Mouse (Mus musculus) liver, embryonic 14.5 days (tissue): ENCODE results near the gene Olfr738. TPM values are rescaled to one million over a fixed set of nuclear protein-coding genes. Genes with fewer than 3 reads are reported as not detected.

Source experiments
- ATAC-seq: fragments of 200-750 bp; cut with Nextera tagmentation; 2 replicates; pipeline ENCODE4 v1.8.0; 2017; ENCODE audit warnings: moderate number of reproducible peaks, mild to moderate bottlenecking, moderate library complexity; ENCODE audit not compliant: insufficient read depth
- DNase-seq, 3 experiments: peaks; one replicate each; pipeline ENCODE4 v3.0.0-alpha.2; 2012 to 2013; ENCODE audit warnings: low read depth in 3 of 3, low spot score in 3 of 3
- H3K27ac ChIP-seq: fragments of 300-500 bp; sonication (generic); 2 replicates; pipeline ENCODE4 v1.5.1; 2014; ENCODE audit warnings: moderate library complexity, mild to moderate bottlenecking, control low read depth, inconsistent platforms
- H3K27me3 ChIP-seq: fragments of 300-500 bp; sonication (generic); 2 replicates; pipeline ENCODE4 v1.6.1; 2014; ENCODE audit warnings: mild to moderate bottlenecking, low read length, moderate library complexity; ENCODE audit not compliant: control insufficient read depth, insufficient read depth
- H3K36me3 ChIP-seq: fragments of 300-500 bp; sonication (generic); replicated peaks from 2 replicates; pipeline ENCODE4 v1.6.1; 2014; ENCODE audit warnings: low read depth; ENCODE audit not compliant: control insufficient read depth, insufficient read depth
- H3K4me1 ChIP-seq, 2 experiments: fragments of 200-500 bp in 1 of 2; fragments of 300-500 bp in 1 of 2; sonication (generic) in 1 of 2; replicated peaks; 2 replicates each; pipeline ENCODE4 v1.6.1; 2012 to 2014; ENCODE audit warnings: antibody characterized with exemption in 1 of 2, inconsistent platforms in 1 of 2, low read length in 1 of 2; ENCODE audit not compliant: control insufficient read depth in 2 of 2, insufficient read depth in 2 of 2
- H3K4me2 ChIP-seq: fragments of 300-500 bp; sonication (generic); 2 replicates; pipeline ENCODE4 v1.6.1; 2014; ENCODE audit warnings: low read depth, mild to moderate bottlenecking, control low read depth, moderate library complexity
- H3K4me3 ChIP-seq, 2 experiments: fragments of 200-500 bp in 1 of 2; fragments of 300-500 bp in 1 of 2; sonication (generic) in 1 of 2; 2 replicates each; pipeline ENCODE4 v1.5.1; 2012 to 2014; ENCODE audit warnings: low read depth in 2 of 2, low read length in 2 of 2, mild to moderate bottlenecking in 2 of 2, control low read depth in 1 of 2, inconsistent platforms in 1 of 2, moderate library complexity in 1 of 2; ENCODE audit not compliant: insufficient read depth in 1 of 2
- H3K9ac ChIP-seq: fragments of 300-500 bp; sonication (generic); replicated peaks from 2 replicates; pipeline ENCODE4 v1.6.1; 2014; ENCODE audit warnings: mild to moderate bottlenecking, control low read depth, moderate library complexity
- H3K9me3 ChIP-seq: fragments of 300-500 bp; sonication (generic); 2 replicates; pipeline ENCODE4 v1.6.1; 2016; ENCODE audit warnings: low read length, mixed read lengths; ENCODE audit not compliant: control insufficient read depth
- CTCF ChIP-seq: IDR thresholded peaks from 2 replicates; pipeline ENCODE4 v1.5.1; 2016; ENCODE audit warnings: antibody characterized with exemption, low read depth, control low read depth
- EP300 ChIP-seq: IDR thresholded peaks from 2 replicates; pipeline ENCODE4 v1.6.1; 2016; ENCODE audit warnings: antibody characterized with exemption, low read depth
- WGBS: fragments of 180-500 bp; shearing (Covaris S2); extraction: QIAGEN DNeasy Blood & Tissue Kit; methylation state at CpG from one replicate; pipeline ENCODE4 v1.1.7; 2014; ENCODE audit not compliant: insufficient replicate concordance; 5-methylcytosine and 5-hydroxymethylcytosine counted together
- polyA plus RNA-seq, 2 experiments: library from polyadenylated mRNA; depleted of rRNA in 1 of 2; stranded (reverse) in 1 of 2; unstranded in 1 of 2; fragments of >200 nt; fragmentation: Nextera tagmentation in 1 of 2; extraction: Ambion mirVana in 1 of 2; gene quantifications; 2 replicates each; pipeline versions ENCODE4 v1.2.1 to v1.2.3; 2012 to 2014

Olfr738 gene
- polyA plus RNA-seq (2012; rRNA removed) (not detected in 2 replicates), polyA plus RNA-seq (2014; fragmentation: Nextera tagmentation; extraction: Ambion mirVana) (not detected in 2 replicates)

- Histone ChIP-seq H3K4me2 (no peak within 1 kb of the TSS), H3K9me3 (no peaks in the 10 kb centered on the region), H3K4me1 (no peaks in the 10 kb centered on the region), H3K9ac (no peak within 1 kb of the TSS), H3K27ac (no peak within 1 kb of the TSS), H3K27me3 (no peaks in the 10 kb centered on the region), H3K36me3 (no peaks in the 10 kb centered on the region), H3K4me3 (no peak within 1 kb of the TSS)
- ATAC-seq (no peak), DNase-seq (no peak)
- 78% methylated on average over 1 of the region's 1 CpGs for WGBS
- TF ChIP-seq EP300 (no peak), CTCF (no peak)
Measured at GRCm38 (mm10) chr14:50407268-50407667, at the start of gene Olfr738. Gene Olfr738 (plus strand): TSS chr14:50407568.

- H3K36me3 ChIP-seq: no peaks in the 10 kb centered on the region
- H3K4me1 ChIP-seq: no peaks in the 10 kb centered on the region
- 35% methylated on average over 2 of the region's 2 CpGs for WGBS
- no peak within 1 kb of the TSS for H3K4me3 ChIP-seq
- no peak within 1 kb of the TSS for H3K27ac ChIP-seq
- ATAC-seq: no peak
- no peaks in the 10 kb centered on the region for H3K27me3 ChIP-seq
- no peak within 1 kb of the TSS for H3K9ac ChIP-seq
- TF ChIP-seq CTCF (no peak), EP300 (no peak)
- DNase-seq: no peak
- no peak within 1 kb of the TSS for H3K4me2 ChIP-seq
- no peaks in the 10 kb centered on the region for H3K9me3 ChIP-seq
Measured at GRCm38 (mm10) chr14:50357593-50357992, 49.8 kb upstream of the Olfr738 start, which contains the start of gene Tlr11. Gene Tlr11 (plus strand): TSS chr14:50357914.

DNA sequence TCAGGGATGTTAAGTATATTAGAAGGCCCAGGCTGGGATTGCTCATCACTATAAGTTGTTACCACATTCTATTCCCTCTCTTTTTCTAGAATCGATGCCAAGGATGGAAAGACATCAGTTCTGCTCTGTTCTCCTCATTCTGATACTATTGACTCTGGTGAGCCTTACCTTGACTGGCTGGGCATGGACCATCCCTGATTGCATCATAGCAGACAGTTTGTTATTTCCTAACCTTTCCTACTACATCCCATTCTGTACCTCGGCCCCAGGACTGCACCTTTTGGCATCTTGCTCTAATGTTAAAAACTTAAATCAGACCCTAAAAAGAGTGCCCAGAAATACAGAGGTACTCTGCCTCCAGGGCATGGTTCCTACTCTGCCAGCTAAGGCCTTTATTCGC lies 46.9 kb upstream of the Olfr738 start:
- Histone ChIP-seq H3K4me2 (no peak overlapping the region), H3K9me3 (no peaks in the 10 kb centered on the region), H3K4me1 (no peaks in the 10 kb centered on the region), H3K27ac (no peak overlapping the region), H3K4me3 (no peak overlapping the region), H3K36me3 (no peaks in the 10 kb centered on the region), H3K27me3 (no peaks in the 10 kb centered on the region), H3K9ac (no peak overlapping the region)
- DNase-seq (no peak), ATAC-seq (no peak)
- TF ChIP-seq CTCF: no peak
- TF ChIP-seq EP300: no peak
- 46% methylated on average over 3 of the region's 3 CpGs for WGBS

DNA sequence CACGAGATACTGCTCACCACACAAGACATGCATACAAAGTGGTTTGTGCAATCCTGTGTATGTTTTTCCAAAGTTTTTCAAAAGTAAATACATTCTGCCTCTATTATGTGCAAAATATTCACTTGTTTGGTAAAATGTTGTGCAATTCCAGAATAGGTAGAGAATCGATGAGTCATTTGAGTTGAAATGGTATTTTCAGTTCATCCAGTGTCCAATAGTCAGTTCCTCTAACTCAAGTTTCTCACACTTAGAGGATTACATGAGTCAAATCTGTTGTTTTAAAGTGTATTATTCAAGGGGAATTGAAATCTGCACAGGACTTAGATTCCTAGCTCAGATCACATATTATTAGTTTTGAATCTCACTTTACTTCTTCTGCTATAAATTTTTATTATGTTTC lies 43.8 kb upstream of the Olfr738 start:
- TF ChIP-seq EP300: no peak
- TF ChIP-seq CTCF: no peak
- no peaks in the 10 kb centered on the region for H3K27me3 ChIP-seq
- H3K4me2 ChIP-seq: no peak overlapping the region
- H3K36me3 ChIP-seq: no peaks in the 10 kb centered on the region
- H3K4me3 ChIP-seq: no peak overlapping the region
- H3K27ac ChIP-seq: no peak overlapping the region
- 48% methylated on average over 2 of the region's 2 CpGs for WGBS
- no peak overlapping the region for H3K9ac ChIP-seq
- no peak for ATAC-seq
- H3K4me1 ChIP-seq: no peaks in the 10 kb centered on the region
- no peaks in the 10 kb centered on the region for H3K9me3 ChIP-seq
- no peak for DNase-seq

- TF ChIP-seq EP300 (no peak), CTCF (no peak)
- Histone ChIP-seq H3K9me3 (no peaks in the 10 kb centered on the region), H3K9ac (no peak within 1 kb of the TSS), H3K36me3 (no peaks in the 10 kb centered on the region), H3K4me2 (no peak within 1 kb of the TSS), H3K27ac (no peak within 1 kb of the TSS), H3K27me3 (no peaks in the 10 kb centered on the region), H3K4me1 (no peaks in the 10 kb centered on the region), H3K4me3 (no peak within 1 kb of the TSS)
- DNase-seq: no peak
- no peak for ATAC-seq
- 60% methylated on average over 2 of the region's 2 CpGs for WGBS
Measured at GRCm38 (mm10) chr14:50380863-50381262, 26.5 kb upstream of the Olfr738 start, which contains the start of gene Olfr736. Gene Olfr736 (plus strand): TSS chr14:50381163.
